Mouse (Mus musculus) macrophage (primary cell): ENCODE measurements at regions not wholly inside any gene's neighbourhood (a gene's known extent, or its start where the extent isn't known, plus 50 kb on each side); places are given as distances from the start of the nearest gene placed in this dataset.
"Not testable (repeated sequence)": the region's sequence is repeated elsewhere in the genome, so short reads cannot be mapped to it uniquely, and the experiment has no call there.

ENCODE experiments used
- H3K27ac ChIP-seq: fragments of 350-480 bp; formaldehyde crosslinking; 2 replicates; pipeline ENCODE4 v1.9.0; 2021
- H3K36me3 ChIP-seq: fragments of 350-480 bp; formaldehyde crosslinking; 2 replicates; pipeline ENCODE4 v1.9.0; 2021; ENCODE audit errors: inconsistent target
- H3K4me3 ChIP-seq: fragments of 350-480 bp; formaldehyde crosslinking; 2 replicates; pipeline ENCODE4 v1.9.0; 2021; ENCODE audit errors: inconsistent target
- H3K79me2 ChIP-seq: fragments of 350-480 bp; formaldehyde crosslinking; 2 replicates; pipeline ENCODE4 v1.9.0; 2021; ENCODE audit errors: inconsistent target
- WGBS: methylation state at CpG from one replicate; pipeline ENCODE4 v1.1.7; 2026; ENCODE audit warnings: inconsistent platforms; ENCODE audit not compliant: missing documents; 5-methylcytosine and 5-hydroxymethylcytosine counted together

DNA sequence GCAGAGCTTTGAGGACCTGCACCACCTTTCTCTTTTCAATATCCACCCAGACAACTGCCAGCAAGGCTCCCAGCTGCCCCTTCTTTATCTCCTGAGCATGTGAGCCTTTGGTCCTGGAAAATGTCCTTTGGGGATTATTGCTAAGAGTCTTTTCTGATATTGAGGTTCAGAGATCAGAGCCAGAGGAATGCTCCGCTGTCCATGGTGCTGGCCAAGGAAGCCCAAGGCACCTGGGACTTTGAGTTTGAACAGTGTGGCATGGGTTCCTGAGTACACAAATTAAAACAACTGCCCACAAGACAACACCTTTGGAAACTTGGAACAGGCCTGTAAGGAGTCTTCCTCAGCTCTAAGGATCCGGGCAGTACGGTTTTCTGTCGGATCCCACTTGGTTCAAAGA is 52.6 kb upstream of the Slc28a3 start:
- Histone ChIP-seq H3K4me3 (no peak overlapping the region), H3K36me3 (no peaks in the 10 kb centered on the region), H3K27ac (no peak overlapping the region), H3K79me2 (no peaks in the 10 kb centered on the region)
- 68% methylated on average over 4 of the region's 4 CpGs for WGBS

DNA sequence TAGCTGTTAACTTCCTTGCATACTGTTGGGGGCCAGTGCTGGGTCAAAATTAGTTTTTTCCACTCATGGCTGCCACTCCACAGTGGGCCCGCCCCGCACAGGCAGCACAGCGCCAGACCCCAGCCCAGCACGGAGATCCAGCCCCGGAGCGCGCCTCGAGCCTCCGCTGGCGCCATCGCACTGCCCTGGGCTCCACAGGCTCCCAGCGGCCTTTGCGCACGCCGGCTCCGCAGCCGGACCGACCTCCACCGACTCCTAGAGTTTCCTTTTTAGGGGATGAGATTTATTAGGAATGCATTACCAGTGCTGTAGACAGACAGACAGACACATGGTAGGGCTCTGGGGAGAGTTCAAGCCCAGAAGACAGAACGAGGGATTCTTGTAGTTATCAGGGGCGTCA is 58.0 kb upstream of the Slc28a3 start:
- H3K36me3 ChIP-seq, result no peaks in the 10 kb centered on the region
- H3K4me3 ChIP-seq, result no peak overlapping the region
- 44% methylated on average over 11 of the region's 21 CpGs for WGBS
- no peaks in the 10 kb centered on the region for H3K79me2 ChIP-seq
- H3K27ac ChIP-seq, result no peak overlapping the region

DNA sequence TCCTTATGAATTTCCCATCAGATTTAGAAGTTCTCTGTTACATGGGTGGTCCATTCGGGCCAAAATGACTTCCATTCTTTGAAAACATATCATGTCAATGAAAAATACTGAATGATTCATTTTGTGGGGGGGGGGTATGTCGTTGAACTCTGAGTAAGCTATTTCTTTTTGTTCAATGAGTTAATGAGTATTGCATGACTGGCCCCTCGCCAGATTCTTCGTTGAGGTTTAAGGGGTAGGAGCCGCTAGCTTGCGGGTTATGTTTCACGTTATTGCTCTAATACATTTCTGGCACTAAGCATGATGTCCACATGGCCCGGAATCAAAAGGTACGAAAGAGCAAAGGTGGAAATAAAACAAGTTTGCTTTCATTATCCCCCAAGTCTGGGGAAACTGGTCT is 59.5 kb upstream of the Slc28a3 start:
- H3K36me3 ChIP-seq, result no peaks in the 10 kb centered on the region
- no peaks in the 10 kb centered on the region for H3K79me2 ChIP-seq
- no peak overlapping the region for H3K27ac ChIP-seq
- 92% methylated on average over 9 of the region's 9 CpGs for WGBS
- H3K4me3 ChIP-seq, result no peak overlapping the region

DNA sequence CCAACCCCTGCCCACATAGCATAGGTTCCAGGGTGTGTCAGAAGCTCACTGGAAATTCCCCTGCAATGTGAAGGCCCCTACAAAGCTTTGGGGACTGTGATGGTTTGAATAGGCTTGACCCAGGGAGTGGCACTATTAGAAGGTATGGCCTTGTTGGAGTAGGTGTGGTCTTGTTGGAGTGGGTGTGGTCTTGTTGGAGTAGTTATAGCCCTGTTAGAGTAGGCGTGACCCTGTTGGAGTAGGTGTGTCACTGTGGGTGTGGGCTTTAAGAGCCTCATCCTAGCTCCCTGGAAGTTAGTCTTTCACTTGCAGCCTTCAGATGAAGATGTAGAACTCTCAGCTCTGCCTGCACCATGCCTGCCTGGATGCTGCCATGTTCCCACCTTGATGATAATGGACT is 64.9 kb upstream of the Slc28a3 start:
- not testable (repeated sequence) for H3K79me2 ChIP-seq, H3K27ac ChIP-seq, H3K4me3 ChIP-seq, H3K36me3 ChIP-seq
- WGBS, result 91% methylated on average over 1 of the region's 1 CpGs

DNA sequence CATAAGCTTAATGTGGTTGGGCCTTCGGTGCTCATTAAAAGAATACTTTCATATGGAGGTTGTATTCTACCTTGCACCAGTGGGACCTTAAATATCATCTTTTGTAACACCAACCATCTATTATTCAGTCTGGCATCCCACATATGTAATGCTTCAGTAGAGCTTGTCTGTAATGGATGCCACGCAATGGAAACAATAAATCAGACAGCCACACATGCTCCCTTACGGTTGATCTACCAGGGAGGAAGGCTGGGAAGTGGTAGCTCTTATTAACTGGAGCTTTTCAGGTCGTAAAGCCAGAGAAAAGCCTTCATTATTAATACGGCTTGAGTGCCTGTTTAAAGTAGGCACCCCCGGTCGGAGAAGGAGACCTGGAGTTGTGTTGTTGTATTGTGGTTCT is 66.8 kb upstream of the Slc28a3 start:
- no peaks in the 10 kb centered on the region for H3K36me3 ChIP-seq
- H3K79me2 ChIP-seq, result no peaks in the 10 kb centered on the region
- WGBS, result 91% methylated on average over 7 of the region's 7 CpGs
- no peak overlapping the region for H3K27ac ChIP-seq
- no peak overlapping the region for H3K4me3 ChIP-seq

DNA sequence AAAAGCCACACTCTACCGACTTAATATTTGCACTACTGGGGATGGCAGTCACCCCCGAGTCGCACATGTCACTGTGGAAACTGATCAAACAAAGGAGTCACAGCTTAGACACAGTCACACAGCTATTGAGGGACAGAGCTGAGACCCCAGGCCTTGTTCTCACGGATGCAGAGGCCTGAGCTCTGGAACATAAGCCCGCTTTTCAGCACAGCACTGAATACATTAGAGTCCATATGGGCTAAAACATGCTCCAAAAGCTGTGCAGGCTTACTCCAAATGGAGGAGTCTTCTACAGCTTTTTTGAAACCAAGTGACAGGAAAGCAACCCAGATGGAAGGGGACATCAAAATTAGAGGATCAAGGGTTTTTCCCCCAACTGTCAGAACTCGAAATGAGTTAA is 69.0 kb upstream of the Slc28a3 start:
- Histone ChIP-seq H3K36me3 (no peaks in the 10 kb centered on the region), H3K79me2 (no peaks in the 10 kb centered on the region), H3K4me3 (no peak overlapping the region), H3K27ac (no peak overlapping the region)
- 91% methylated on average over 6 of the region's 6 CpGs for WGBS

DNA sequence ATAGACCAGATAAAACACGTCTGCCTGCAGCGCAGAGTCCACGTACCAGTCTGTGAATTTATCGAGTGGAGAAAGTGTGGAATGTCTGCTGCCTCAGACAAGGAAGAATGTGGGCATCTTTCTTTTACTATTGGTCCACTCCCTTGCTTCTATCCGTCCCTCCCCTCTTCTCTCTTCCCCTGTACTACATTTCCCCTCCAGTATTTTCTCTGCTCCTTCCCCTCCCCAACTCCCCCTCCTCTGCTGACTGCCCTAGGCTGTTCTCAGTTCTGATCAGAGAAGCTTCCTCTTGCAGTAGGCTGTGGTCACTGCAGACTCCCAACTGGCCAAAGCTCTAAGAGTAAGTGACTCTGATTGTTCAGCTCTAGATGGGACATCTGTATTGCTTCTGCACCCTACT is 76.1 kb upstream of the Slc28a3 start:
- Histone ChIP-seq H3K79me2 (no peaks in the 10 kb centered on the region), H3K27ac (no peak overlapping the region), H3K36me3 (no peaks in the 10 kb centered on the region), H3K4me3 (no peak overlapping the region)
- WGBS, result 79% methylated on average over 5 of the region's 5 CpGs

DNA sequence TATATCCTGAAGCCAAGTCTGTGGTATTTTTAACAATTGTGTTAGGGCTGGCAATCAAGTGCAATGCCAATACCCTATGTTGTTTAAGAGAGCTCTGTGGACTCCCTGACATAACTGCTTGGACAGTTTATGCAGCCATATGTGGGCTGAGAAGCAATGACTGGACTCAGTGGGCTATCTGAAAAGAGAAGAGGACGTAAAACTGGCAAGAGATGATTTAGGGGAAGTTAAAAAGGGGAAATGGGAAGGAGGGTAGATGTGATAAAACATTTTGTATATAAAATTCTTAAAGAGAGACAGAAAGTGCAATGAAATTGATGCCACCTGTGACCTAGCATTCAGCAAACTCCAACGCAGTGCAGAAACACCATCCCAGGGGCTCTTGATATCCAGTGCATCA is 76.9 kb upstream of the Slc28a3 start:
- Histone ChIP-seq H3K79me2 (no peaks in the 10 kb centered on the region), H3K4me3 (no peak overlapping the region), H3K36me3 (no peaks in the 10 kb centered on the region), H3K27ac (0 out of 2 replicates have a peak overlapping the region, but pooled peaks have one; percentile 1)
- 5% methylated on average over 2 of the region's 2 CpGs for WGBS

DNA sequence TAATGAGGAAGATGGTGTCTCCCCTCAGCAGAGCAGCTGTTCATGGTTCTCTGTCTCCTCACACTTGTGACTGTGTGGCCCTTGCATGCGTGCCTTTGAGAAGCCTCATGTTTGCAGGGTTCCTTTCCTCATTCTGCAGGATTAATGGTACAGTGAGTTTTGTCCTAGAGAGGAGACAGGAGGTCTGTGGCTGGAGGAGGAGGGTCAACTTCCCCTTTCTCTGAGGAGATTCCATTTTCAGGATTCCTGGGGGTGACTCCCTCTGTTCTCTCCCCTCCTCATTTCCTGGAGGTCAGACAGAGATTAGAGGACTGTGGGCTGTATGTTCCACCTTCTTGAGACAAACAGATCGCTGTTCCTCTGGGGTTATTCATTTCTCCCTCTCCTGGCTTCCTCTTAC is 77.6 kb upstream of the Slc28a3 start:
- WGBS, result 0% methylated on average over 2 of the region's 2 CpGs
- no peaks in the 10 kb centered on the region for H3K79me2 ChIP-seq
- no peak overlapping the region for H3K4me3 ChIP-seq
- no peak overlapping the region for H3K27ac ChIP-seq
- H3K36me3 ChIP-seq, result no peaks in the 10 kb centered on the region

DNA sequence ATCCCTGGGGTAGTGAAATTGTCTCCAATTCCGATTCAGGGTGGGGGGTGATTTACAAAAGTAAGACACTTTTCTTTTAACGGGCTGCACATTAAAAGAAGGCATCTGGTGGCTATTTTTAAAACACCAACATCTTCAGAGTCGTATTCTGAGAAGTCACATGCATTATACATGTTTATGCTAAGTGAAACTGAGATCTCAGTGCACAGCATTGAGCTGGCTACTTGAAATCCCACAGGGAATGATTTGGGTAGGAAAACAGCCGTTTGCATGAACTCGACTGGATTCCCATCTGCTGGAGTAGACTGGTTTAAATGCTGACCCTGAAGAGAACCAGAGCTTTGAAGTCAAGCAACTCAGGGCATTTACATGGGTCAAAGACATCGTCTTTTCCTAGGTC is 84.0 kb upstream of the Slc28a3 start:
- no peaks in the 10 kb centered on the region for H3K36me3 ChIP-seq
- no peak overlapping the region for H3K4me3 ChIP-seq
- 84% methylated on average over 6 of the region's 6 CpGs for WGBS
- H3K79me2 ChIP-seq, result no peaks in the 10 kb centered on the region
- no peak overlapping the region for H3K27ac ChIP-seq

DNA sequence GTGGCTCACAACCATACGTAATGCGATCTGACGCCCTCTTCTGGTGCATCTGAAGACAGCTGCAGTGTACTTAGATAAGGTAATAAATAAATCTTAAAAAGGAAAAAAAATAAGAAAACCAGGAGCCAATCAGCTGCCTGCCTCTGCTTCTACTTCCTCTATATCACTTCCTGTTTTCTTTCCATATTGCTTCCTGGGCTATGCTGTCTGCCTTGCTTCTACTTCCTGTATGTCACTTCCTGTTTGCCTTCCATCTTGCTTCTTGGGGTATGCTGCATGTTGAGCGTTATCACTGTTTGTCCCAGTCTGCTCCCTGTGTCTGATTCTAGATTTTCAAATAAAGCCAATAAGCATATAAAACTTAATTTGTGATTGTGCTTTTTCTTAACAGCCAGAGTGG is 85.3 kb upstream of the Slc28a3 start:
- H3K4me3 ChIP-seq, result no peak overlapping the region
- H3K27ac ChIP-seq, result no peak overlapping the region
- 88% methylated on average over 4 of the region's 4 CpGs for WGBS
- H3K36me3 ChIP-seq, result no peaks in the 10 kb centered on the region
- H3K79me2 ChIP-seq, result no peaks in the 10 kb centered on the region

DNA sequence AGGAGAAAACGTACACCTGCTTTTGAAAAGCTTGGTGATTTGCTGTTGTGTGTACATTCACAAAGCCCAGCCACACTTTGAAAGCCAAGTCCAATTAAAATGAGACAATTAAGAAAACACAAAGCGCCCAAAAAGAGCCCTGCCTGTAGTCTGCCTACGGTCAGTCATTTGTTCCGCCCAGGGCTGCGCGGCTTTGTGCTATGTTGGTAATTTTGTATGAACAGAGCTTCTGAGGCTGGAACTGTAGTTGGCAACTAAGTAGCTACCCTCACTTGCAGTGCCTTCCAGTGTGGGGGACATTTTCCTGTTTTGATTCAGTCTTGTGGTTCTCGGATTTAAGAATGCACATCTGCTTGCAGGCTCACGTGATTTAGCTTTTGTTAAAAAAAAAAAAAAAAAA is 89.3 kb upstream of the Slc28a3 start:
- WGBS, result 98% methylated on average over 8 of the region's 8 CpGs
- Histone ChIP-seq H3K4me3 (no peak overlapping the region), H3K79me2 (no peaks in the 10 kb centered on the region), H3K27ac (no peak overlapping the region), H3K36me3 (no peaks in the 10 kb centered on the region)

DNA sequence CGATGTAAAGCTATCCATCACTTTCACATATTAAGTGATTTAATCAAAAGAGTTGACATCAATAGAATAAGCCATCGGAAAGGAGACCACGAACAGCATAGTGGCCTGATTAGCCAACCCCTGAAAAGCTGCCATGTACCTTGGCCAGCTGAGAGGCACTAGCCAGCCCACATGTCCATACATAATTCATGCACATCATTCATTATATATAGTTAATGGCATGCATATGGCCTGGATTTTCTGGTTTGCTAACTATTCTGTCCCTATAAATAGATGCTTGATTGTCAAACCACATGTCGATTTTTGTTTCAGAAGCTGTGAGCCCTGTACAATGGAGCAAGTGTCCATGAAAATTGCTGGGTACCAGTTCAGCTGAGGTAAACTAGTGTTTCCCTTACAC is 93.5 kb upstream of the Slc28a3 start:
- H3K27ac ChIP-seq, result no peak overlapping the region
- no peaks in the 10 kb centered on the region for H3K79me2 ChIP-seq
- 82% methylated on average over 4 of the region's 4 CpGs for WGBS
- H3K4me3 ChIP-seq, result no peak overlapping the region
- no peaks in the 10 kb centered on the region for H3K36me3 ChIP-seq

DNA sequence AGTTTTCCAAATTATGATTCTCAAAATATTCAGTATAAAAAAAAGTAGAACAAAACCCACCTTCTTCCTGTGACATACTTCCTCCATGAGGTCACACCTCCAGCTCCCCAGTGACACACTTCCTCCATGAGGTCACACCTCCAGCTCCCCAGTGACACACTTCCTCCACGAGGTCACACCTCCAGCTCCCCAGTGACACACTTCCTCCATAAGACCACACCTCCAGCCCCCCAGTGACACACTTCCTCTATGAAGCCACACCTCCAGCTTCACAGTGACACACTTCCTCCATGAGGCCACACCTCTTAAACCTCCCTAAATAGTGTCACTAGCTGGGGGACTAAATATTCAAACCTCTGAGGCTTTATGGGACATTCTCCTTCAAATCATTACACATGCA is 89.8 kb upstream of the Ntrk2 start:
- no peaks in the 10 kb centered on the region for H3K79me2 ChIP-seq
- no peaks in the 10 kb centered on the region for H3K36me3 ChIP-seq
- 92% methylated on average over 1 of the region's 1 CpGs for WGBS
- no peak overlapping the region for H3K27ac ChIP-seq
- no peak overlapping the region for H3K4me3 ChIP-seq

DNA sequence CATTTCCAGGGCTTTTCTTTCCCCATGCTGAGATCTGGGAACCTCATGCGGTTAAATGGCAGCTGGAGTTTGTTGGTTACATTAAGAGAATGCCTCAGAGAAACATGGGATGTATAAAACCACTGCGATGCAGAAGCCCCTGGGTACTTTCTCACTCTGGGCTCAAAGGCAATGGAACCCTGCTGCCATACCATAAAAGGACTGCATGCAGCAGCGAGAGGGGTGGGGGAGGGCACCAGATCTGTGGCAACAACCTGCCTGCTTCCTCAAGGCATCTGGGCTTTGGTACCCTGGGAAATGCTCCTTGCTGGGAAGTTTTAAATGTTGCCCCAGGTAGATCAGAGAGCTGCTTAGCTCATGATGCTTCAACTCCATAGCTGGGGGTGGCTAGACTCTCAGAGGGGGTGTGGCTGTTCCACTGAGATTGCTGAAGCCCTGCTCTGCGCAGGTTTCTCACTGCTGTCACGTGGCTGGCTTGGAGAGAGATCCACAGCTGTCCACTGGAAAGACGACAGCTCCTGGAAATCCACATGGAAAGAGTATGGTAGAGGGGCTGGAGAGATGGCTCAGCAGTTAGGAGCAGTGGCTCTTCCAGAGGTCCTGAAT is 75.8 kb upstream of the Ntrk2 start:
- Histone ChIP-seq H3K36me3 (no peaks in the 10 kb centered on the region), H3K27ac (no peak overlapping the region), H3K4me3 (no peak overlapping the region), H3K79me2 (no peaks in the 10 kb centered on the region)
- WGBS, result 41% methylated on average over 6 of the region's 6 CpGs

DNA sequence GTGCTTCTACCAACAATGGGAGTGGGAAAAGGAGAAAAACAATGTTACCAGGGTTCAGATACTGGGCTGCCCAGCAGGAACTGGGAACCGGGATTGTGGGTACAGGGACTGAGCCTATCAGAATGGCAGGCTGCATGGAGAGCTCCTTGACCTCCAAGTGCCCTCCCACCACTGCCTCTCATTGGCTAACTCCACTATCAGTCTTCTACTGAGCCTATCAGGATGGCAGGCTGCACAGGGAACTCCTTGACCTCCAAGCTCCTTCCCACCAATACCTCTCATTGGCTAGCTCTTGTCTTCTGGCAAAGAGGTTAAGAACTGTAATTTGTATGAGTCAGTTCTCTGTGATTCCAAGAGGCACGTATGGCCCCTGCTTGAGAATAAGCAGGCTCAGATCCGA is 73.6 kb upstream of the Ntrk2 start:
- H3K4me3 ChIP-seq, result no peak overlapping the region
- H3K36me3 ChIP-seq, result no peaks in the 10 kb centered on the region
- H3K79me2 ChIP-seq, result no peaks in the 10 kb centered on the region
- no peak overlapping the region for H3K27ac ChIP-seq
- WGBS, result 70% methylated on average over 3 of the region's 3 CpGs
